Mouse (Mus musculus): ENCODE results near the gene Ddx56.
A peak's percentile ranks its signal among the peaks of the same experiment; 100 is the strongest.
"Not testable (repeated sequence)": the region's sequence is repeated elsewhere in the genome, so short reads cannot be mapped to it uniquely, and the experiment has no call there.

Ddx56 gene

GRCm38 (mm10) chr11:6261434-6262082 is 6.0 kb downstream of the Ddx56 start:
- peak; percentile 33 for DNase-seq (ENCODE audit: inconsistent ontology term)

DNA sequence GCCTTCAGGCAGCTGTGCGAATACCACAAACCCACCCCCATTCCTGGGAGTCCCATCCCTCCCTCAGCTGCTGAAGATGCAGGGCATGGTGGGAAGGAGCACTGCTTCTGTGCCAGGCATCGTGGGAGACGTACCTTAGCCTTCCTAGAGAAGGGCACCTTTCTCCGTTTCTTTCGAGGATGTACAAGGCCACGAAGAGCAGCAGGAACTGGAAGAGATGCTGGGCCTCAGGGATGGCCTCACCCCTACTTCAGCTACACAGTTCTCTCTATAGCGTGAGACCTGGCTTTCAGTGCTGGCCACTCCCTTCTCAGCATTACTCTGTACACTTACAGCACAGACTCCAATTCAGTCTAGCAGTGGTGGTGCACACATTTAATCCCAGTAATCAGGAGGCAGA is 8.2 kb downstream of the Ddx56 start:
- no peak for DNase-seq (ENCODE audit: inconsistent ontology term)

- DNase-seq (ENCODE audit: inconsistent ontology term) = no peak
These were observed 11.0 kb downstream of the Ddx56 start for GRCm38 (mm10) chr11:6256490-6257072.

DNA sequence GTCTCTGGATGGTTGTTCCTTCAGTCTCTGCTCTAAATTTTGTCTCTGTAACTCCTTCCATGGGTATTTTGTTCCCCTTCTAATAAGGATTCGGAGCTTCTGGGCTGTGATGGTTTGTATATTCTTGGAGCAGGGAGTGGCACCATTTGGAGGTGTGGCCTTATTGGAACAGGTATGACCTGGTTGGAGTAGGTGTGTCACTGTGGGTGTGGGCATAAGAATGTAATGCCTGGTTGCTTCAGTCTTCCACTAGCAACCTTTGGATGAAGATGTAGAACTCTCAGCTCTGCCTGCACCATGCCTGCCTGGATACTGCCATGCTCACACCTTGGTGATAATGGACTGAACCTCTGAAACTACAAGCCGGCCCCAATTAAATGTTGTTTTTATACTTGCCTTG is 13.0 kb downstream of the Ddx56 start:
- DNase-seq (ENCODE audit: inconsistent ontology term) = not testable (repeated sequence)

GRCm38 (mm10) chr11:6252824-6253223 is 14.7 kb downstream of the Ddx56 start:
- DNase-seq (ENCODE audit: inconsistent ontology term) = no peak

- DNase-seq (ENCODE audit: inconsistent ontology term) = no peak
These were observed 15.3 kb downstream of the Ddx56 start for GRCm38 (mm10) chr11:6252248-6252647.

DNA sequence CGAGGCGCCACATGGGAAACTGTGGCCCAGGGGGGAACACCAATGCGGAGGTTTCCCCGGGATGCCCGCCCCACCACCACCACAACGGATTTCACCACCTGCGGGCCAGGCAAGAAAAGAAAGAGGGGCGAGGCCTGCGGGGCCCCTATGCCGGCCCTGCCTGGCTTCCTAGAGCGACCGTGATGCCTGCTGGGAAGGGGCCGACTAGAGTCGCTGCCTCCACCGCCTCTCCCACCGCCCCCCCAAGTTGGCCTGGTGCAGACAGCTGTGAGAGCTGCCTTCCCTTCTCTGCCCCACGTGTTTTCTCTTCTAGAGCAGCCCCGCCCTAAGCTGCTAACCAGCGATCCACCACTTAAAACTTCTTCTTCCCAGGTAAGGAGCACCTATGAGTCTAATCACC is 22.9 kb downstream of the Ddx56 start:
- no peak for DNase-seq (ENCODE audit: inconsistent ontology term)

GRCm38 (mm10) chr11:6233025-6233424 is 34.5 kb downstream of the Ddx56 start:
- DNase-seq (ENCODE audit: inconsistent ontology term) = no peak

GRCm38 (mm10) chr11:6230012-6230411 is 37.6 kb downstream of the Ddx56 start, which contains the start of gene Npc1l1:
TSS of gene Npc1l1 (minus strand) at chr11:6230143.
- no peak for DNase-seq (ENCODE audit: inconsistent ontology term)

DNA sequence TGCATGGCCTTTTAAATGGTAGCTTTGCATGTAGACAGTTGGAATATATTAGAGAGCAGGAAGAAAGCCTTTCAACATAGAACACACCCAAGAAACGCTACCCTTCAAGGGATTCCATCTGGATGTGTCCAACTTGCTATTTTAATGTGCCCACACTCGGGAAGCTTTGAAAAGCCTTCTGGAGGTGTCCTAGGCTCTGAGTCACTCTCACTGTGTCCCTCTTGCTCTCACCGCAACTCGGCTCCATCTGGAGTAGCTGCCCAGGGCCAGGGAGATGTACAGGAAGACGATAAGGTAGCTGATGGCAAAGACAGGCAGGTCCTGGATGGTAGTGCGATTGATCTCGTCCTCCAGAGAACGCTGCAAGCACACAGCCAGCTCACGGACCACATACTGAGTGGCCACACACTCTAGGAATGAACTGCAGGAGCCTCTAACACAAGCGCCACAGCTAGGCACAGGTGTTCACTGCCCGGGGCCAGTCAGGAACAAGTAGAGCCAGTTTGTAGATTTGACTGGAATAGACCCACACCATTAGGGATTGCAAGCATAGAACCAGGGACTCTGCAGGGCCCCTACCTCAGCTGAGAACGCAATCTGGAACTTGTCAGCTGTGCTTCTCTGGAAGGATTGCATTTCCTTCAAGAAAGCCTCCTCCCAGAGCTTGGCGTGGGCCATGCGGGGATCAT is 42.9 kb downstream of the Ddx56 start:
- no peak for DNase-seq (ENCODE audit: inconsistent ontology term)

DNA sequence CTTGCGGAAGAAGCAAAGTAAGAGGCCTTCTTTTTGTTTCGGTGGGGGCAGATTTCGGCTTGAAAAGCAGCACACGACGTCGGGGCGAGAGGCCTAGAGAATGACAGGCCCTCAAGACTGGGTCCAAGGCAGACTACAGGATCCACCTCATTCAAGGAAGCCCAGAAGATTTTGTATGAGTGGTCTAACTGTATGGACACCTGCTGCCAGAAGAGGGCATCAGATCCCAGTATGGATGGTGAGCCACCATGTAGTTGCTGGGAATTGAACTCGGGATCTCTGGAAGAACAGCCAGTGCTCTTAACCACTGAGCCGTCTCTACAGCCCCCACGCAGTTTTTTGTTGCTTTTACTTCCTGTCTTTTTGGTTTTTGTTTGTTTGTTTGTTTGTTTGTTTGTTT is 45.4 kb downstream of the Ddx56 start:
- DNase-seq (ENCODE audit: inconsistent ontology term) = no peak

- DNase-seq (ENCODE audit: inconsistent ontology term) = peak; percentile 38
These were observed 47.6 kb downstream of the Ddx56 start for GRCm38 (mm10) chr11:6219967-6220366.

DNA sequence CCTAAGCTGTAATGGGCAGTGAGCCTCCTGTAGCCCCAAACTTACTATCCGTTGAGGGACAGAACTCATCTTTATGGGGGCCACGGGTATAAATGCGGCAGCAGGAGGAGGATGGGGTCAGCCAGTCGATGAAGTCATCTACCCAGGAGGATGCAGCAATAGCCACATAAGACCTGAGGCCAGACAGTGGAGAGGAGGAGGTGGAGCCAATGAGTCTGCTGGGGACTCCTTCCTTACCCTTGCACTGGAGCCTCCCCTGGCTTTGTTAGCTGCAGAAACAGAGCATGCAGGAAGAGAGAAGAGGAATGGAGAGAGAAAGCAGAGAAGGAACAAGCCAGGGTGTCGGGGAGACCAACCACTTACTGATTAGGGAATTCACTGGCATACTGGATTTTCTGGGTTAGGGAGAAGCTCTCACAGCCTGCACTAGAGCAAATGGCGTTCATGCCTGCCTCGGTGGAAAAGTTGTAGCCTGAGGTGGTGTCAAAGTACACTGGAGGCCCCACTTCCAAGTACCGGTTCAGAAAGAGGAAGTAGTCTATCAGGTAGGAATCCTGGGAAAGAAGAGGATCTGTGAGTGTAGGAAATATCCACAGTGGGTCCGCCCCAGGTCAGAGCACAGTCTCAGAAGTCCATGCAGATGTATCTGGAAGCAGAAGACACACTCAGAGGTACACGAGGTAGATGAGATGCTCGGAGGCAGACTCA is 49.2 kb downstream of the Ddx56 start:
- no peak for DNase-seq (ENCODE audit: inconsistent ontology term)

DNA sequence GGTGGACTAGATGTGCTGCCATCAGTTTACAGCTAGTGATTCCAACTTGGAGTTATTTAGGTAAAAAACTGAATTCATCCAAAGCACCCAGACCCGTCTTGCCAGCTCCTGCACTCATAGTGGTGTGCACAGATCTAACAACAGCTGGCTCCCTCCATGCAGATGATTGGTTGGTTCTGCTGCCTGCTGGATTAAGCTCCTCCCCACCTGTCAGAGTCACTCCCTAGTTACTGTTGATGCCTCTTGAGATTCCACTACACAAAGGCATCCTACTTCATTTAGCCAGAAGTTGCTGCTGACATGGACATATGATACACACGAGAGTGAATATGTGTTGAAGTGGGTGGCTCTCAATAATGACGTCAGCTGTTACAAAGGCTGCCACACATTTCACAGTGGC is 50.7 kb downstream of the Ddx56 start:
- DNase-seq (ENCODE audit: inconsistent ontology term) = no peak

All from Muller cell, postnatal 12 days (primary cell).